Mouse (Mus musculus) megakaryocyte, embryonic 14.5 days (primary cell): ENCODE measurements at regions not wholly inside any gene's neighbourhood (a gene's known extent, or its start where the extent isn't known, plus 50 kb on each side); places are given as distances from the start of the nearest gene placed in this dataset.

Experiments
- FLI1 ChIP-seq: IDR thresholded peaks from 2 replicates; pipeline ENCODE4 v1.6.1; 2012; ENCODE audit warnings: low read length, inconsistent platforms, mixed read lengths
- GATA1 ChIP-seq: IDR thresholded peaks from 3 replicates; pipeline ENCODE4 v1.6.1; 2012; ENCODE audit warnings: mixed read lengths, low read length, inconsistent platforms, borderline replicate concordance

DNA sequence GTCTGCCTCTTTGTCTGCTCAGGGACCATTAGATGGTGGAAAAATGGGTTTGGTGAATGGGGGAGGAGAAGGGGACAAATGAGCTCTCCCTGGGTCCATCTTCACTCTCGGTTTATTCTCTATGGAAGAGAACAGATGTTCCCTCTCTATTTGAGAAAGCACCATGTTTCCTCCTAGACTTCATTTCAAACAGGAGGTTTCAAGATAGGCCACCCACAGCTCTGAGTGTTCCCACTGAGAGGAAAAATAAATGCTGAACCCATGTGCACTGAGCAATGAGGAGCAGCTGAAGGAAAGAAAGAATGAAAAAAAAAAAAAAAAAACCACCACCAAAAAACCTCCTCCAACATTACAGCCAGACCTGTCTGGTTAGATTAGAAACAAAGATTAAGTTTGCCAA lies 799.2 kb downstream of the Kcnj2 start:
- no peak for TF ChIP-seq GATA1
- TF ChIP-seq FLI1, result no peak
